Mouse (Mus musculus): ENCODE measurements around the gene Cacna2d4. TPM values are rescaled to one million over a fixed set of nuclear protein-coding genes. Genes with fewer than 3 reads are reported as not detected.
A peak's percentile ranks its signal among the peaks of the same experiment; 100 is the strongest.
"Not testable (repeated sequence)": the region's sequence is repeated elsewhere in the genome, so short reads cannot be mapped to it uniquely, and the experiment has no call there.

Cacna2d4 gene
- polyA plus RNA-seq, 1 experiment from 2014 or later = 0.09 TPM

- peaks cover 26% of the 10 kb centered on the region; the same call in 1 of the 2 replicates for H3K27me3 ChIP-seq (ENCODE audit: insufficient read depth, poor library complexity, severe bottlenecking)
- peaks cover 43% of the 10 kb centered on the region for H3K4me1 ChIP-seq (replicated peaks)
- DNase-seq (ENCODE audit: low spot score) = no peak
- peak overlapping the region; percentile 73 for H3K27ac ChIP-seq
- no peak overlapping the region; the same call in 1 of the 2 replicates for H3K4me3 ChIP-seq
- 25% methylated on average over 11 of the region's 11 CpGs for WGBS
- H3K9me3 ChIP-seq = no peaks in the 10 kb centered on the region
- no peaks in the 10 kb centered on the region for H3K36me3 ChIP-seq
Measured at GRCm38 (mm10) chr6:119338121-119338912, 102.0 kb downstream of the Cacna2d4 start.

- DNase-seq (ENCODE audit: low spot score) = no peak
- Histone ChIP-seq H3K9me3 (no peaks in the 10 kb centered on the region), H3K27me3 (ENCODE audit: insufficient read depth, poor library complexity, severe bottlenecking) (no peaks in the 10 kb centered on the region), H3K27ac (0 out of 2 replicates have a peak overlapping the region, but pooled peaks have one; percentile 40), H3K4me1 (replicated peaks) (peaks cover 27% of the 10 kb centered on the region), H3K36me3 (no peaks in the 10 kb centered on the region), H3K4me3 (no peak overlapping the region)
Measured at GRCm38 (mm10) chr6:119341409-119341808, 105.1 kb downstream of the Cacna2d4 start.

DNA sequence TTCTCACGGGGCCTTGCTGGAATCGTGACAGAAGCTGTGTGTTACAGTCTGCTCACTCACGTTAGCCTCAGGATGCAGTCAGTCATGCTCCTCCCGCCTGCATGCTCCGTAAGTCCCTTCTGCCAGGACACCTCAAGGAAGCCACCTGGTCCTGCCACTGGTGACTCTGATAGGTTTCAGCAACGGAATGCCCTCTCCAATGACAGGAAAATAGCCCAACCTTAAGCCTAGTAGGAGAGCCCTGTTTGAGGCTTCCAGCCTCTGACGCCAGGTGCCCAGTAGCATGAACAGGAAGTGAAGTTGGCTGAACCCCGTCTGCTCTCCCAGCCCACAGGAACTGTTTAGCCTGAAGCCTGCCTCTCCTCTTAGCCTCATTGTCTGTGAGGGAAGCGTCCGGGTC lies 109.9 kb downstream of the Cacna2d4 start:
- Histone ChIP-seq H3K4me3 (no peak overlapping the region), H3K27ac (no peak overlapping the region), H3K4me1 (replicated peaks) (peaks cover 5% of the 10 kb centered on the region; the same call in 1 of the 2 replicates), H3K36me3 (no peaks in the 10 kb centered on the region), H3K27me3 (ENCODE audit: insufficient read depth, poor library complexity, severe bottlenecking) (no peaks in the 10 kb centered on the region), H3K9me3 (no peaks in the 10 kb centered on the region)
- 75% methylated on average over 10 of the region's 10 CpGs for WGBS
- DNase-seq (ENCODE audit: low spot score) = no peak

DNA sequence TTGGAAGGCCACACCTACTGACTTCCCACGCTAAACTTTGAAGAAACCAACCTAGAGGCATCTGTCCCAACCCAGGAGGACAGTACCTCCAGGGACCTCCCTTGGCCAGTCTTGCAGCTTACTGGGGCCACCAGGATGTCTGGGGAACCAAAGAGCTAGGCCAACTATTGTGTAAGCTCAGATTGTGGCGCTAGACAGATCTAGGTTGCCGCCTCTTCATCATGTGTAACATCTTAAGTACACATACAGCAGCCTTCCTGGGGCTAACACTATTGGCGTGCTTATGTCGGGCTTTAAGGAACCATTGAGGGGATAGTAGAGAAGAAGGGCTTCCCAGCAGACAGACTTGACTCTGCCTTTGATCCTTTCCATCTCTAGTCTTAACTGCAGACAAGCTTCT lies 111.5 kb downstream of the Cacna2d4 start:
- no peaks in the 10 kb centered on the region for H3K27me3 ChIP-seq (ENCODE audit: insufficient read depth, poor library complexity, severe bottlenecking)
- H3K36me3 ChIP-seq = peaks cover 7% of the 10 kb centered on the region; the same call in 1 of the 2 replicates
- H3K4me3 ChIP-seq = no peak overlapping the region
- H3K27ac ChIP-seq = no peak overlapping the region
- no peak for DNase-seq (ENCODE audit: low spot score)
- 79% methylated on average over 5 of the region's 5 CpGs for WGBS
- no peaks in the 10 kb centered on the region for H3K9me3 ChIP-seq
- peaks cover 5% of the 10 kb centered on the region; the same call in 1 of the 2 replicates for H3K4me1 ChIP-seq (replicated peaks)

- WGBS = 3% methylated on average over 1 of the region's 1 CpGs
- peak; percentile 86 for DNase-seq (ENCODE audit: low spot score)
- Histone ChIP-seq H3K27me3 (ENCODE audit: insufficient read depth, poor library complexity, severe bottlenecking) (no peaks in the 10 kb centered on the region), H3K4me3 (no peak overlapping the region), H3K36me3 (peaks cover 9% of the 10 kb centered on the region), H3K9me3 (no peaks in the 10 kb centered on the region), H3K27ac (no peak overlapping the region; the same call in 1 of the 2 replicates), H3K4me1 (replicated peaks) (peaks cover 5% of the 10 kb centered on the region; the same call in 1 of the 2 replicates)
Measured at GRCm38 (mm10) chr6:119348234-119348633, 111.9 kb downstream of the Cacna2d4 start.

DNA sequence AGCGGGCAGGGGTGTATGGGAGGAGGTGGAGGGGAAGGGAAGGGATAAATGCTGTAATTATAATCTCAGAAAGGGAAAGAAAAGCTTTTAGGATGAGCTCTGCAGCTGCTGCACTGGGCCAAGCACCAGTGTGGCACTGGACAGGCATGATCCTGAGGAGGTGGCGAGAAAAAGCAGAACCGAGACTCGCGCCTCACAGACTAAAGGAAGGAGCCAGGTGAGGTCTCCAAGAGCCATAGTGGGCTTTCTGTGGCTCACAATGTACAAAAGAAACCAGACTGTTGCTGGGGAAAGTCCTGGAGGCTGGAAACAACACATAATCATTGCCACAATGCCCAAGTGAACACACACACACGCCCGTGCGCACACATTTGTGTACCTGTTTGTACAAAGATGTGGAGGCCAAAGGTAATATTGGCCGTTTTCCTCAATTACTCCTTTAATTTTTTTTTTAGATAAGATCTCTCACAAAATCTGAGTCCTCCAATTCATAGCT lies 114.4 kb downstream of the Cacna2d4 start:
- Histone ChIP-seq H3K4me1 (replicated peaks) (peaks cover 5% of the 10 kb centered on the region; the same call in 1 of the 2 replicates), H3K27ac (no peak overlapping the region), H3K36me3 (peaks cover 34% of the 10 kb centered on the region), H3K27me3 (ENCODE audit: insufficient read depth, poor library complexity, severe bottlenecking) (no peaks in the 10 kb centered on the region), H3K4me3 (no peak overlapping the region), H3K9me3 (no peaks in the 10 kb centered on the region)
- DNase-seq (ENCODE audit: low spot score) = no peak
- 89% methylated on average over 9 of the region's 9 CpGs for WGBS

GRCm38 (mm10) chr6:119351656-119352055 lies 115.3 kb downstream of the Cacna2d4 start:
- peaks cover 5% of the 10 kb centered on the region; the same call in 1 of the 2 replicates for H3K4me1 ChIP-seq (replicated peaks)
- no peaks in the 10 kb centered on the region for H3K9me3 ChIP-seq
- no peak overlapping the region for H3K27ac ChIP-seq
- 86% methylated on average over 8 of the region's 8 CpGs for WGBS
- H3K36me3 ChIP-seq = peaks cover 43% of the 10 kb centered on the region
- no peak overlapping the region for H3K4me3 ChIP-seq
- H3K27me3 ChIP-seq (ENCODE audit: insufficient read depth, poor library complexity, severe bottlenecking) = no peaks in the 10 kb centered on the region
- DNase-seq (ENCODE audit: low spot score) = no peak

GRCm38 (mm10) chr6:119352501-119352900 lies 116.2 kb downstream of the Cacna2d4 start:
- H3K9me3 ChIP-seq = no peaks in the 10 kb centered on the region
- H3K4me3 ChIP-seq = no peak overlapping the region
- peaks cover 52% of the 10 kb centered on the region for H3K36me3 ChIP-seq
- no peak overlapping the region for H3K27ac ChIP-seq
- no peaks in the 10 kb centered on the region; the same call in 1 of the 2 replicates for H3K4me1 ChIP-seq (replicated peaks)
- no peaks in the 10 kb centered on the region for H3K27me3 ChIP-seq (ENCODE audit: insufficient read depth, poor library complexity, severe bottlenecking)
- WGBS = 92% methylated on average over 6 of the region's 6 CpGs
- DNase-seq (ENCODE audit: low spot score) = no peak

GRCm38 (mm10) chr6:119358020-119358571 lies 121.8 kb downstream of the Cacna2d4 start:
- Histone ChIP-seq H3K36me3 (peaks cover 99% of the 10 kb centered on the region), H3K27me3 (ENCODE audit: insufficient read depth, poor library complexity, severe bottlenecking) (no peaks in the 10 kb centered on the region), H3K9me3 (no peaks in the 10 kb centered on the region), H3K4me1 (replicated peaks) (no peaks in the 10 kb centered on the region), H3K4me3 (no peak overlapping the region), H3K27ac (no peak overlapping the region)
- DNase-seq (ENCODE audit: low spot score) = no peak
- 88% methylated on average over 8 of the region's 8 CpGs for WGBS

- H3K4me1 ChIP-seq (replicated peaks); DNase-seq (ENCODE audit: low spot score); H3K4me3 ChIP-seq; H3K27ac ChIP-seq; H3K9me3 ChIP-seq; H3K27me3 ChIP-seq (ENCODE audit: insufficient read depth, poor library complexity, severe bottlenecking): not testable (repeated sequence)
- peaks cover 97% of the 10 kb centered on the region for H3K36me3 ChIP-seq
- WGBS = 92% methylated on average over 6 of the region's 6 CpGs
Measured at GRCm38 (mm10) chr6:119360250-119360649, 123.9 kb downstream of the Cacna2d4 start.

GRCm38 (mm10) chr6:119360925-119361702 lies 124.8 kb downstream of the Cacna2d4 start:
- WGBS = 95% methylated on average over 3 of the region's 3 CpGs
- no peaks in the 10 kb centered on the region for H3K4me1 ChIP-seq (replicated peaks)
- no peak overlapping the region for H3K27ac ChIP-seq
- H3K9me3 ChIP-seq = no peaks in the 10 kb centered on the region
- DNase-seq (ENCODE audit: low spot score) = no peak
- no peaks in the 10 kb centered on the region for H3K27me3 ChIP-seq (ENCODE audit: insufficient read depth, poor library complexity, severe bottlenecking)
- peaks cover 97% of the 10 kb centered on the region for H3K36me3 ChIP-seq
- no peak overlapping the region for H3K4me3 ChIP-seq

GRCm38 (mm10) chr6:119363593-119363992 lies 127.3 kb downstream of the Cacna2d4 start:
- H3K36me3 ChIP-seq = peaks cover 95% of the 10 kb centered on the region
- WGBS = 94% methylated on average over 5 of the region's 5 CpGs
- H3K27me3 ChIP-seq (ENCODE audit: insufficient read depth, poor library complexity, severe bottlenecking) = no peaks in the 10 kb centered on the region
- H3K4me1 ChIP-seq (replicated peaks) = no peaks in the 10 kb centered on the region
- H3K27ac ChIP-seq = no peak overlapping the region
- no peak overlapping the region for H3K4me3 ChIP-seq
- H3K9me3 ChIP-seq = no peaks in the 10 kb centered on the region
- no peak for DNase-seq (ENCODE audit: low spot score)
